ENCODE assay signal across 12 mouse cellular contexts in the genomic region with DNA sequence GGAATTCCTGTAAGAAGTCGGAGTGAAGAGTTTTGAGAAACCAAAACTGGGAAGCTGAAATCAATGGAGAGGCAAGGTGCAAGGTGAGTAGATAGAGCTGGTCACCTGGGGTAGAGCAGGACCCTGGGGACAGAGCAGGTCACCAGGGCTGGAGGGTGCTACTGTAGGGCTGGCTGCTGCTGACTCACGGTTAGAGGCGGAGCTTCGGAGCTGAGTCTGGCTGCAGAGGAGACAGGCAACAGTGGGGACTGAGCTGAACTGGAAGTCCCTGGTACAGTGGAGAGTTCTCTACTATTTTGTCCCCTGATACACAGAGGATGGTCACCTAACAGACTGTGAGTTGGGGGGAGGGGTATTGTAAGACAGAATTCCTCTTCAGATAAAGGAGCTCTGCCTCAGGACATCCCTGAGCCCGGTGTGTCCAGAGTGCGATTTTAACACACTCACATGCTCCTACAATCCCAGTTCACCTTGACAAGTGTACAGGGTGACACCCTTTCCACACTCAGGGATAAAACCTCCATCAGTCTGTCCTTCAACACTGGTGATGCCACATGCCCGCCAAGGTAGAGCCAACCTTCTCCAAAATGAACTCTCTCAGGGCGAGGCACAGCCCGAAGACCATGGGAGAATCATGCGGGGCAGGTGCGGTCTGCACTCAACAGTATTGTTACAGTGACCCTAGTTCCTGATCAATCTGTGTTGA. TPM values are rescaled to one million over a fixed set of nuclear protein-coding genes. Genes with fewer than 3 reads are reported as not detected.
A peak's percentile ranks its signal among the peaks of the same experiment; 100 is the strongest.
DNase-seq lines count a peak whose midpoint lies in the region; ATAC-seq and TF ChIP-seq lines count a peak whose summit lies in the region.
"Had no signal": no experiment of that assay in that cellular context is flagged by ENCODE, and none has a peak within 500 bp of the region (broad histone marks: within the 10 kb centered on the region; RNA-seq: fewer than 3 reads in every experiment).

No protein-coding gene starts in this region.

- DNase-seq in intestine, embryonic 14.5 days (ENCODE audit: low spot score): no peak
- peak; percentile 34 for DNase-seq in ES-E14 (ENCODE audit: low read depth, low spot score)
- DNase-seq in ZHBTc4 (ENCODE audit: low read depth, low spot score): peak; percentile 53
- no peak for DNase-seq in left cerebral cortex, adult 2 months (ENCODE audit: extremely low spot score in 1 of 2, low spot score in 2 of 2)
- DNase-seq: thymus, postnatal 36 days had no signal

- H3K27ac ChIP-seq in intestine, embryonic 14.5 days (ENCODE audit: low read depth): no peak overlapping the region
- H3K27ac ChIP-seq in intestine, postnatal 0 days (ENCODE audit: low read depth, low read length): no peak overlapping the region
- H3K27ac ChIP-seq in ES-E14 (ENCODE audit: insufficient read depth, low read depth, low read length, poor library complexity, severe bottlenecking): no peak overlapping the region
- H3K27ac ChIP-seq in liver, embryonic 12.5 days: no peak overlapping the region
- H3K27ac ChIP-seq in left cerebral cortex, adult 2 months: no peak overlapping the region
- H3K27ac ChIP-seq in midbrain, embryonic 16.5 days (ENCODE audit: low read length): no peak overlapping the region
- H3K27ac ChIP-seq: lung, embryonic 15.5 days had no signal

- no peaks in the 10 kb centered on the region for H3K36me3 ChIP-seq in intestine, embryonic 14.5 days (ENCODE audit: control insufficient read depth, insufficient read depth, low read length)
- H3K36me3 ChIP-seq in intestine, postnatal 0 days (ENCODE audit: control insufficient read depth, insufficient read depth): no peaks in the 10 kb centered on the region
- H3K36me3 ChIP-seq in ES-E14 (ENCODE audit: control insufficient read depth, insufficient read depth, low read length, poor library complexity, severe bottlenecking): no peaks in the 10 kb centered on the region
- no peaks in the 10 kb centered on the region for H3K36me3 ChIP-seq in liver, embryonic 12.5 days
- H3K36me3 ChIP-seq in midbrain, embryonic 16.5 days (ENCODE audit: control insufficient read depth, insufficient read depth, low read length): no peaks in the 10 kb centered on the region
- H3K36me3 ChIP-seq: lung, embryonic 15.5 days had no signal

- in situ Hi-C loops in ES-E14 (cut with MboI; ENCODE audit: low sequenced_read_pairs in 2 of 2, unreplicated experiment in 2 of 2): no loop called here

- intact Hi-C loops in left cerebral cortex, adult 2 months (cut with DNase I): loop anchor here (5.0 to 10.0 kb wide), 3 partner anchors 79 to 184 kb away; a partner anchor contains a TSS

- peak; percentile 61; the same call in 1 of the 2 replicates for ATAC-seq in intestine, embryonic 14.5 days (replicated peaks; ENCODE audit: low FRiP score, low TSS enrichment, low read depth)
- no peak for ATAC-seq in intestine, postnatal 0 days
- ATAC-seq in liver, embryonic 12.5 days: peak; percentile 61; the same call in 1 of the 2 replicates
- no peak for ATAC-seq in midbrain, embryonic 16.5 days
- ATAC-seq: hindbrain, embryonic 16.5 days had no signal

- H3K9me3 ChIP-seq in intestine, embryonic 14.5 days (ENCODE audit: control insufficient read depth, low read length): no peaks in the 10 kb centered on the region
- H3K9me3 ChIP-seq in intestine, postnatal 0 days (ENCODE audit: control insufficient read depth): no peaks in the 10 kb centered on the region
- no peaks in the 10 kb centered on the region for H3K9me3 ChIP-seq in ES-E14 (ENCODE audit: control insufficient read depth, insufficient read depth, low read depth, low read length)
- no peaks in the 10 kb centered on the region for H3K9me3 ChIP-seq in liver, embryonic 12.5 days (replicated peaks)
- no peaks in the 10 kb centered on the region for H3K9me3 ChIP-seq in midbrain, embryonic 16.5 days (replicated peaks; ENCODE audit: control insufficient read depth, low read length, poor library complexity, severe bottlenecking)
- H3K9me3 ChIP-seq: lung, embryonic 15.5 days had no signal

- no peak overlapping the region for H3K4me2 ChIP-seq in intestine, embryonic 14.5 days (ENCODE audit: low read length)
- no peak overlapping the region for H3K4me2 ChIP-seq in intestine, postnatal 0 days (replicated peaks; ENCODE audit: low read depth)
- no peak overlapping the region for H3K4me2 ChIP-seq in liver, embryonic 12.5 days
- H3K4me2 ChIP-seq in midbrain, embryonic 16.5 days (ENCODE audit: low read length): no peak overlapping the region
- H3K4me2 ChIP-seq: lung, embryonic 15.5 days had no signal

- no peak overlapping the region for H3K4me3 ChIP-seq in intestine, embryonic 14.5 days (ENCODE audit: low read depth, low read length)
- H3K4me3 ChIP-seq in intestine, postnatal 0 days (ENCODE audit: low read depth, low read length): no peak overlapping the region
- H3K4me3 ChIP-seq in ES-E14 (ENCODE audit: insufficient read depth in 1 of 2, low read depth in 1 of 2, low read length in 2 of 2, poor library complexity in 1 of 2, severe bottlenecking in 1 of 2): no peak overlapping the region
- H3K4me3 ChIP-seq in liver, embryonic 12.5 days: no peak overlapping the region
- no peak overlapping the region for H3K4me3 ChIP-seq in left cerebral cortex, adult 2 months
- H3K4me3 ChIP-seq in midbrain, embryonic 16.5 days (ENCODE audit: low read depth, low read length): no peak overlapping the region
- H3K4me3 ChIP-seq: lung, embryonic 15.5 days had no signal

- 79% methylated on average over 11 of the region's 11 CpGs for whole genome bisulfite sequencing in intestine, embryonic 14.5 days
- 83% methylated on average over 11 of the region's 11 CpGs for WGBS in intestine, postnatal 0 days
- 71% methylated on average over 11 of the region's 11 CpGs for WGBS in liver, embryonic 12.5 days (ENCODE audit: insufficient replicate concordance)
- WGBS in midbrain, embryonic 16.5 days: 86% methylated on average over 11 of the region's 11 CpGs

- H3K27me3 ChIP-seq in intestine, embryonic 14.5 days (replicated peaks; ENCODE audit: control insufficient read depth, insufficient read depth, low read length): no peaks in the 10 kb centered on the region
- no peaks in the 10 kb centered on the region for H3K27me3 ChIP-seq in intestine, postnatal 0 days (replicated peaks; ENCODE audit: control insufficient read depth, insufficient read depth, low read length)
- no peaks in the 10 kb centered on the region for H3K27me3 ChIP-seq in liver, embryonic 12.5 days (replicated peaks)
- H3K27me3 ChIP-seq in midbrain, embryonic 16.5 days (ENCODE audit: control insufficient read depth, insufficient read depth, low read depth, low read length): no peaks in the 10 kb centered on the region
- H3K27me3 ChIP-seq: lung, embryonic 15.5 days had no signal

- H3K4me1 ChIP-seq in intestine, embryonic 14.5 days (replicated peaks; ENCODE audit: control insufficient read depth, insufficient read depth, low read length): 0 out of 2 replicates have a peak, but pooled peaks cover 5% of the 10 kb centered on the region
- H3K4me1 ChIP-seq in intestine, postnatal 0 days (replicated peaks; ENCODE audit: control insufficient read depth, insufficient read depth, low read length): no peaks in the 10 kb centered on the region
- peaks cover 0 to 9% of the 10 kb centered on the region in 2 experiments; a peak in 1 of 4 replicates for H3K4me1 ChIP-seq in ES-E14 (ENCODE audit: control insufficient read depth in 2 of 2, insufficient read depth in 2 of 2, low read length in 2 of 2, poor library complexity in 1 of 2)
- H3K4me1 ChIP-seq in liver, embryonic 12.5 days: no peaks in the 10 kb centered on the region
- H3K4me1 ChIP-seq in midbrain, embryonic 16.5 days (ENCODE audit: control insufficient read depth, insufficient read depth, low read length): peaks cover 14% of the 10 kb centered on the region
- H3K4me1 ChIP-seq: lung, embryonic 15.5 days had no signal

- TF ChIP-seq CTCF in intestine, postnatal 0 days (IDR thresholded peaks at IDR 0.05; ENCODE audit: low read depth): no peak
- TF ChIP-seq CTCF in left cerebral cortex, adult 2 months (IDR thresholded peaks at IDR 0.05): no peak

- no peak overlapping the region for H3K9ac ChIP-seq in intestine, embryonic 14.5 days (ENCODE audit: low read length)
- H3K9ac ChIP-seq in intestine, postnatal 0 days (ENCODE audit: low read depth, low read length): no peak overlapping the region
- H3K9ac ChIP-seq in ES-E14 (ENCODE audit: insufficient read depth, low read depth, low read length, poor library complexity, severe bottlenecking): no peak overlapping the region
- H3K9ac ChIP-seq in liver, embryonic 12.5 days: no peak overlapping the region
- no peak overlapping the region for H3K9ac ChIP-seq in midbrain, embryonic 16.5 days (ENCODE audit: low read depth, low read length)
- H3K9ac ChIP-seq: lung, embryonic 15.5 days had no signal

TF ChIP-seq in ES-E14, 5 proteins besides CTCF, POLR2A, EP300 and RAD21:
- TF ChIP-seq ZNF384 (IDR thresholded peaks at IDR 0.05; ENCODE audit: low read depth, low read length): no peak
- no peak for TF ChIP-seq HCFC1 (IDR thresholded peaks at IDR 0.05; ENCODE audit: borderline replicate concordance, insufficient read depth, low read length)
- TF ChIP-seq MAFK (IDR thresholded peaks at IDR 0.05; ENCODE audit: insufficient read depth, low read depth, low read length): peak; percentile 48; the same call in 1 of the 2 replicates

RNA-seq across cellular contexts. Expression of a gene that starts 44.3 kb away (rescaled TPM):
- polyA plus RNA-seq in intestine, embryonic 14.5 days (2014; fragmentation: Nextera tagmentation; extraction: Ambion mirVana): not detected in 2 replicates
- not detected in 2 replicates for polyA plus RNA-seq in intestine, postnatal 0 days (2015; fragmentation: Nextera tagmentation; extraction: Ambion mirVana)
- total RNA-seq in ES-E14 (2012; rRNA removed): not detected in 2 replicates
- polyA plus RNA-seq in liver, embryonic 12.5 days (2016; fragmentation: Nextera tagmentation; extraction: Ambion mirVana): not detected in 2 replicates
- total RNA-seq in left cerebral cortex, adult 2 months (2021): not detected
- not detected in 2 replicates for polyA plus RNA-seq in midbrain, embryonic 16.5 days (2015; fragmentation: Nextera tagmentation; extraction: Ambion mirVana)
- total RNA-seq: layer of hippocampus, postnatal 36 days had no signal
- polyA plus RNA-seq: gonadal fat pad, adult 2 months; hindbrain, embryonic 16.5 days; lung, embryonic 15.5 days had no signal

Comparison
In these comparisons a context has a peak if more than half of its experiments do, and no peak if none do; other contexts are left out.
1. ATAC-seq: peak in intestine, embryonic 14.5 days (single experiment) and liver, embryonic 12.5 days (single experiment); none in intestine, postnatal 0 days (single experiment) and midbrain, embryonic 16.5 days (single experiment).
2. DNase-seq: peak in ES-E14 (single experiment) and ZHBTc4 (single experiment); none in intestine, embryonic 14.5 days (single experiment) and left cerebral cortex, adult 2 months (0 of 2).